Mouse (Mus musculus) gastrocnemius, postnatal 10 days (tissue): ENCODE results near the gene Cxcr2. TPM values are rescaled to one million over a fixed set of nuclear protein-coding genes. Genes with fewer than 3 reads are reported as not detected.
"Not testable (repeated sequence)": the region's sequence is repeated elsewhere in the genome, so short reads cannot be mapped to it uniquely, and the experiment has no call there.

Experiments used
- DNase-seq: peaks from one replicate; pipeline ENCODE4 v3.0.0; 2021; ENCODE audit warnings: mixed read lengths
- total RNA-seq, 2 experiments: library from RNA; stranded (reverse); gene quantifications; 2 replicates each; pipeline ENCODE4 v1.2.3; 2021

Gene Cxcr2
- total RNA-seq, 2 experiments from 2014 or later: 0.18 TPM; not detected in 1

DNA sequence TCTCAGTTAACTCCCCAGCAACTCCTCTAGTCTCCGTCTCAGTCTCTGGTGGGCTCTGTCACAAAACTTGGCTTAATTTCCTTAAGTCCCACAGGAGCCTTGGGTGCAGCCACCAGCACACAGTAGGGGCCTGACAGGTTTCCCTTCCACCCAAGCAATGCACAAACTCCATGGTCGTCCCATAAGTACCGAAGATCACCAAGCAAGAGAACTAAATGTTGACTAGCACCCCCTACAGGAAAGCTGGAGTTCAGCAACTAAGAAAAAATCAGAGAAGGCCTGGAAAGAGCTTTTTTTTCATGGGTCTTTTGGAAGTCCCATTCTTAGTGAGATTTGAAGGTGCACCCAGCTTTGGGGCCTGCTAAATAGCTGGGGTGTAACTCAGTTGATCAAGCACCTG is 14.4 kb upstream of the Cxcr2 start:
- no peak for DNase-seq

DNA sequence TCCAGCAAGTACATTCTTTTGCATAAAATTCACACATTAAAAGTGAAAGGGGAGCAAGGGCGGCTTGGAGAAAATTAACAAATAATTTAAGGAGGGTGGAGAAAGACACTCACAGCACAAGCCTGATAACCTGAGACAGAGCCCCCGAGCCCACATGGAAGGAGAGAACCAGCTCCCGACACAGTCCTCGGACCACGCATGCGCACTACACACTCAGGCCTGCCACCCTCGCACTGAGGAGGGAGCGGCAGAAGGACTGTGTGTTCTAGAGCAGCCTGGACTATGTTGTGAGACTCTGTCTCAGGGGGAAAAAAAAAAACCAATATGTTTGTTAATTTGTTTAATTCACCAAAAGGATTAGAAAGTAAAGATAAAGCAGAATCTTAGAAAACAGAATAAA is 12.0 kb upstream of the Cxcr2 start:
- no peak for DNase-seq

GRCm38 (mm10) chr1:74149106-74149885 is 4.5 kb upstream of the Cxcr2 start:
- DNase-seq: no peak

DNA sequence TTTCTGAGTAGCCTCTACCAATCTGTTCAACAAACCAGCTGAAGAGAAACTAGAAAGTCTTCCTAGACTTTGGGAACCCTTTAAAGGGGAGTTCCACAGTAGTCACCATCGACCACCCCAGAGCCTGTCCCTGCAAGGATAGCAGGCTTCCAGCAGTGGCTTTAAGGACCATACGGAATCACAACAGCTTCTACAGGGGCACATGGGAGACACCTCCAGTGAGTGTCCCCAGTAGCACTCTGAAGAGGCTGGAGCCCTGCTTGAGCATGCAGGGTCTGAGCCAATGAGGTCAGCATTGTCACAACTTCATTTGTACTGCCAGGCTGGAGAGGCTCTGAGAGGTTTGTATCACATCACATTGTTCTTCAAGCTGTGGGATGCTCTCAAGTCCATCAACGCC is 3.7 kb upstream of the Cxcr2 start:
- no peak for DNase-seq

GRCm38 (mm10) chr1:74151091-74151490 is 2.7 kb upstream of the Cxcr2 start:
- no peak for DNase-seq

- DNase-seq: no peak
These were observed 1.7 kb downstream of the Cxcr2 start for GRCm38 (mm10) chr1:74155435-74156012.

GRCm38 (mm10) chr1:74156381-74156910 is 2.7 kb downstream of the Cxcr2 start:
- no peak for DNase-seq

DNA sequence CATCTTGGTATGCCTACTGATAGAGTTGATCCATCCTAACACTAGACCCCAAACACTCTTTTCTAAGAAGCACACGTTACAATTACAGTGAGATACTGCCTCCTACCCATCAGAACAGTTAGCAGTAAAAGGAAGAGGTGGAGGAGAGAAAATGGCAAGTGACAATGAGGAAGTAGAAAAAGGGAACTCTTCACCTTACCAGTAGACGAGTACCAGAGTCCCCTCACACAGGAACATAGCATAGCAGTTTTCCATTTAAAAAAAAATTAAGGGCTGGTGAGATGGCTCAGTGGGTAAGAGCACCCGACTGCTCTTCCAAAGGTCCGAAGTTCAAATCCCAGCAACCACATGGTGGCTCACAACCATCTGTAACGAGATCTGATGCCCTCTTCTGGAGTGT is 5.8 kb downstream of the Cxcr2 start:
- DNase-seq: not testable (repeated sequence)

GRCm38 (mm10) chr1:74160036-74160435 is 6.2 kb downstream of the Cxcr2 start:
- no peak for DNase-seq

- DNase-seq: no peak
These were observed 13.3 kb downstream of the Cxcr2 start for GRCm38 (mm10) chr1:74167136-74167535.

- no peak for DNase-seq
These were observed 15.9 kb downstream of the Cxcr2 start for GRCm38 (mm10) chr1:74169721-74170120.

- DNase-seq: no peak
These were observed 18.9 kb downstream of the Cxcr2 start for GRCm38 (mm10) chr1:74172722-74173121.

GRCm38 (mm10) chr1:74175731-74176130 is 21.9 kb downstream of the Cxcr2 start:
- no peak for DNase-seq

DNA sequence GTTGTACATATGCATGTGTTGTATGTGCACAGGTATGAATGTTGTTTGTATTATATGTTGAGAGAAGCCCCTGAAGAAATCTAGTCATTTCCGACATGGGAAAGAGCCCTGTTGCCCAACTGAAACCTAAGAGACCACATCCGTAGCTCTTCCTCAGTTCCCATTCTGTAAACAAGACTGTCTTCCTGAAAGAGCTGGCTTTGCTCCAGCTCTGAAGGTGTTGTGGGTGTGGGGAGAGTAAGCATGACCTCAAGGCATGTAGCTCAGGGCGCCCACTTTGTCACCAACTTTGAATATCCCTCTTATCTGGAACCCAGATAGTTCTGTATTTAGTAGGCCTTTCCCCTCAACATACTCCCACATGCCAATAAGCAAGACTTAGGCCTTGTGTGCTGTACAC is 24.8 kb downstream of the Cxcr2 start:
- no peak for DNase-seq

DNA sequence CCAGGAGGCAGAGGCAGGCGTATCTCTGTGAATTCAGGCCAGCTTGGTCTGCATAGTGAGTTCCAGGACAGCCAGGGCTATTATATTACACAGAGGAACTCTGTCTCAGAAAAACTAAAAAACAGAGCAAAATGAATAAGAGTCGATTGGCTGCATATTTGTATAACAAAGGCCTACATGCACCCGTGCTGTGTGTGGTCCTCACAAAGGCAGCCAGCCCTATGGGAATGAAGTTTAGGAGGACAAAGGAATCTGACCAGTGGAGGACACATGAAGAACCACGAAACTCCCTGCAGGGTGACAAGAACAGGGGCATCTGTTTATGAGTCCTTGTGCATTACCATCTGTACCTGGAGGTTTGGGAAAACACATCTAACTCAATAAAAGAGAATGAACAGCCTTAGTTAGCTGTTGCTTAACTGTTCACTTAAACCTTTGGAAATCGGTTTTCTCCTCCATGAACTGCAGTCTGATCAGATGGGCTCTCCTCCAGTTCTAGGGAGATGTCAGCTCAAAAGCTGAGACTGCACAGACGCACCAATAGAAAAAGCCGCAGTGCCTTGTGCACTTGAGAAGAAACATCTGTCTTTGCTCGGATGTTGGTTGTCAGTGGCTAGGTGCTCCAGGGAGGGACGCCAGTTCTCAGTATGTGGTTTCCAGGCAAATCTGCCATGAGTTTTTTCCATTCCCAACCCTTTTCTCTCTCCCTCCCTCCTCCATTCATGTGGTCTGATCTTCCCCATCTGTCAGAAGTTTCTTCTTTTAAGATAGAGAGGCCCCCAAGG is 26.0 kb downstream of the Cxcr2 start:
- no peak for DNase-seq

DNA sequence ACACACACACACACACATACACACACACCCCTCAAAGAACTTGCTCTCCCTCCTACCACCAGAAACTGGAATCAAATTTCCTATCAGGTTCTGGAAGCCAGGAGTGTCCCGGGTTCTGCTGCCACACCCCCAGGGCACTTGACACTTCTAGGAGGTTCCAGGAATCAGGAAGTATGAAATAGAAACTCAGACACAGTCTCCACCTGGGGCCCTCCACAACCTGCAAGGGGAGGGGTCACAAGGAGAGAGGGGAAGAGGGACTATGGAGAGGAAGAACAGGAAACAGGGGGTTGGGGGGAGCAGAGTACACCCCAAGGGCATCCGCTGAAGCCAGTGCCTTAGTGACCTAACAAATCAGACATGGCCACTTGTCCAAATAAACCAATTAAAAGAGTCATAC is 27.7 kb downstream of the Cxcr2 start:
- DNase-seq: no peak

GRCm38 (mm10) chr1:74183006-74183405 is 29.2 kb downstream of the Cxcr2 start:
- no peak for DNase-seq

DNA sequence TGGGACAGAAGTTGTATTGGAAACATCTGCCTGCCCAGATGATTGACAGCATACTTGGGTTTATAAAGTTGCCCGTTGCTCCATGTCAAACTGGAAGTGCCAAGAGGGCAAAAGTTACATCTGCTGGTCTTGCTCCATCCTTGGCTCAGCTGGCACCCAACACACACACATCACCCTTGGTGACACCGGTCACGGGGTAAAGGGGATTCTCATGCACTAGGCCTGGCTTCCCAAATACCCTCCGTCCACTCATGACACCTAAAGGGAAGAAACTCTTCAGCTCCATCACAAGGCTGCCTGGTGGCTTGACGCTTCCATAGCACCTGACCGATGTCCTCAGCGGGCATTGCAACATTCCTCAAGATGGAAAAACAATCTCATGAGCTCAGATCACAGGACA is 36.7 kb downstream of the Cxcr2 start:
- no peak for DNase-seq

DNA sequence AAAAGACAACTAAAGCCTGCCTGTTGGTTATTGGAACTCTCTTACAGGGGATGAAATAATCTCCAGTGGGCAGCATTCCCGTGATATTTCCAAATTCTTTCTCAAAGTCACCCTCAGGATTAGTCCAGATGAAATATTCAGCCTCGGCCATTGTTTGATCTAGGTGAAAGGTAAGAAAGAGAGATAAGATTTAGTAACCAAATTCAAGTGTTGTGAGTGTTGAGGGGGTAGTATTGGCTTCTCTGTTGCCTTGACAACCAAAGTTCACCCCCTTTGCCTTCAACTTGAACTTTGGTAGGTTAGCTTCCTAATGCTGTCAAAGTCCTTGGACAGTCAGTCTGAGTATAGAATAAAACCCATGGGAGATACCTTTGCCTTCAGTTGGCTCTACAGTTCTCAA is 38.9 kb downstream of the Cxcr2 start:
- DNase-seq: no peak

GRCm38 (mm10) chr1:74194445-74194844 is 40.7 kb downstream of the Cxcr2 start, which contains the start of gene Cxcr1:
Cxcr1 (minus strand) TSS chr1:74194631.
- no peak for DNase-seq

GRCm38 (mm10) chr1:74195961-74196360 is 42.2 kb downstream of the Cxcr2 start:
- DNase-seq: no peak

DNA sequence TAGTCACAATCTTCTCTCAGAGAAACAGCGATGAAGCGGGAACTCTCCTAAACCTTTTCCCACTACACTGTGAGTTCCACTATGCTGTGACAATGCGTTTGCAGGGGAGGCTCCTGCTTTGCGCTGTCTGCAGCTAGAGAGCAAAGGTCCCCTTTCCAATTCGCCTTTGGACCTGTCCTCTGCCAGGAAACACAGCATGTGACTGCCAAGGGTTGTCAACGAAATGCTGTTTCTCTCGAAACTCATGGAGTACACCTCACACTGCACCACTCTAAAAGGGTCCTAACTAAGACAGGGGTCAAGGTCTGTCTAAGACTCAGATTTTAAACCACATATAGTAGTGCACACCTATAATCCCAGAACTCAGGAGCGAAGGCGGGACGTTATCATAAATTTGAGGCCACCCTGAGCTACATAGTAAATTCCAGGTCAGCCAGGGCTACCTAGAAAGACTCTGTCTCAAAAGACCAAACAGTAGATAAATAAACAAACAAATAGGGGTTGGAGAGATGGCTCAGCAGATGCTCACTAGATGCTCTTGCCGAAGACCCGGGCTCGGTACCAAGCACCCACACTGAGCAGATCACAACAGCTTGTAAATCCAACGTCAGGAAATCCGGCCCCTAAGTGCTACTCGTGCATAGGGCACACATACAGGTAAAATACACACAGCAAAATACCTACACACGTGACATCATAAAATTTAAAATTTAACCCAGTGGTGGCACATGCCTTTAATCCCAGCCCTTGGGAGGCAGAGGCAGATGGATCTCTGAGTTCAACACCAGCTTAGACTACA is 43.0 kb downstream of the Cxcr2 start:
- no peak for DNase-seq
